Mouse (Mus musculus) ES-CJ7 (cell line): ENCODE data around the gene Ulk1.
A peak's percentile ranks its signal among the peaks of the same experiment; 100 is the strongest.
"Not testable (repeated sequence)": the region's sequence is repeated elsewhere in the genome, so short reads cannot be mapped to it uniquely, and the experiment has no call there.

ENCODE experiments used
- DNase-seq: peaks from one replicate; pipeline ENCODE4 v3.0.0; 2011; ENCODE audit warnings: low read depth, low spot score

Gene Ulk1

GRCm38 (mm10) chr5:110804012-110804743 is 5.7 kb downstream of the Ulk1 start:
- DNase-seq: peak; percentile 99

GRCm38 (mm10) chr5:110802809-110803208 is 7.1 kb downstream of the Ulk1 start:
- no peak for DNase-seq

DNA sequence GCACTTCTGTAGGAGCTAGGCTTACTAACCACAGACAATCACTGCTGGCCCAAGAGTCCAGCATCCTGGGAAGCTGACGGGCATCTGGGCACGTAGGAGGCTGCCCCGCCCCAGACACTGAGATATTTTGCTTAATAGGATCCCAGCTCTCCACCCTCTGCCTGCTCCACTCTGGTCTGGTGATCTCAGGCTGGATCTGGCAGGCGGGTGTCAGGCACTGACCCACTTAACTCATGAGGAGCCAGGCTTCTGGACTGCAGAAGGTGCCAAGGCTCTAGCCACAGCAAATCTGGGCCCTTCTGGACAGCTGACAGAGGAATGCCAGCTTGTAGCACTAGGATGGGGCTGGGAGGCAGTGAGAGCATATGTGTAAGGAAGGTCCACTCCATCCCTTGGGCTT is 7.7 kb downstream of the Ulk1 start:
- DNase-seq: no peak

GRCm38 (mm10) chr5:110801036-110801624 is 8.8 kb downstream of the Ulk1 start:
- DNase-seq: no peak

GRCm38 (mm10) chr5:110797696-110798095 is 12.2 kb downstream of the Ulk1 start:
- DNase-seq: no peak

DNA sequence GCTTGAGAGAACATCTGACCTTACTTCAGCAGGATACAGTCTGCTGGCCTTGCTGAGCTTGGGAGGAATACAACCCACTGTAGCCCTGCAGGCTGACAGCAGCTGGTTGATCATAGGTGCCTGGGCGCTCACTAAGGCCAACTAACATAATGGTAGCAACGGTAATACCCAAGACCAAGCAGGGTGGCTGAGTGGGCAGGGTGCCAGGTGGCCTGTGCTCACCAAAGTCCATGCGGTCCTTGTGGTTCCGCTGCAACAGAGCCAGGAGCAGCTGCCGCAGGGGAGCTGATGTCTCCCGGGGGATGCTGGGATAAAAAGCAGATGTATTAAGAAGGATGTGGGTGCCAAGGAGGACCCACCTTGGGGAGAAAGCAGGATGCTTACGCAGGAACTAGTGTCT is 15.5 kb downstream of the Ulk1 start:
- no peak for DNase-seq

DNA sequence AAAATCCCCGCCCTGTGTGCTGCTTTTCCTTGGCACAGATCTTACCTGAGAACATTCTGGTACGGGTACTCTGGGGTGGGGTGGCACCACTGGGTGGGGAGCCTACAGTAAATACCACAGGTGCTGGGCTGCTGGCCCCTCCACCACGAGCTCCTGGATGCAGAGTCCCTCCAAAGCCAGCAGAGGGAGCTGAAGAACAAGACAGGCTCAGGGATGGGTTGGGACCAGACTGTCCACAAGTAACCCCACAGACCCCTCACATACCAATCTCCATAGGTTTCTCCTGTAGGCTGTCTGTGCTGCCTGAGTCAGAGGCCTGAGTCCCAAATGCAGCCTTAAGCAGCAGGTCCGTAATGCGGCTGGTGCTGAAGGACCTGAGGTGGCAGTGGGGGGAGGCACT is 21.2 kb downstream of the Ulk1 start:
- peak; percentile 74 for DNase-seq

DNA sequence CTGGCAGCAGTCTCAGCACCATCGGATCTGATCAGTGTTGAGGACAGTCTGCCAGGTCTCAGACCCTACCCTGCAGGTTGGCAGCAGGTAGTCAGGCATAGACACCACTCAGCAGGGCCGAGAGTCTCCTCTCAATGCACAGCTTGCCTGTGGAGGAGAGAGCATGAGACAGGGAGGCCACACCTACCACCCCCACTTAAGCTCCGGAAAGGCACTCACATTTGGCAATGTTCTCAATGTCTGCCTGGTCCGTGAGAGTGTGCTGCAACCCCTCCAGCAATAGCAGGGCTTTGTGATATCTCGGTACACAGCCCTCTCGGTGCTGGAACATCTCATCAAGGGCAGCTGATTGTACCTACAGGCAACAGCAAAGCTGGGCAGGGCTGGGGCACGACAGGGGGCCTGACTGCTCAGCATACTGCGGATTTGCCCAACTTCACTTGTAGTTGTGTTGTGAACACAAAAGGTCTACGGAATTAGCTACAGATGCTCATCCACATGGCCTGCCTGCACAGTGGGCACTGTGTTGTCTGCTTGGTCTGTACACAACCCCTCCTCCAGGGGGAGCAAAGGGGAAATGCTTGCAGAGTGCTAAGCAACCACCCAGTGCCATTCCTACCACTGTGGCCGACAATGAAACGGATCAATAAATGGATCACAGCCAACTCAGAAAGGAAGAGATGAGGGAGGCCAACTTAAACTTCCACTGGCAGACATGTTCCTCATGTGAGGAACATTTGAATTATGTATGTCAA is 23.6 kb downstream of the Ulk1 start:
- DNase-seq: peak; percentile 62

- no peak for DNase-seq
These were observed 26.7 kb downstream of the Ulk1 start for GRCm38 (mm10) chr5:110783150-110783549.

DNA sequence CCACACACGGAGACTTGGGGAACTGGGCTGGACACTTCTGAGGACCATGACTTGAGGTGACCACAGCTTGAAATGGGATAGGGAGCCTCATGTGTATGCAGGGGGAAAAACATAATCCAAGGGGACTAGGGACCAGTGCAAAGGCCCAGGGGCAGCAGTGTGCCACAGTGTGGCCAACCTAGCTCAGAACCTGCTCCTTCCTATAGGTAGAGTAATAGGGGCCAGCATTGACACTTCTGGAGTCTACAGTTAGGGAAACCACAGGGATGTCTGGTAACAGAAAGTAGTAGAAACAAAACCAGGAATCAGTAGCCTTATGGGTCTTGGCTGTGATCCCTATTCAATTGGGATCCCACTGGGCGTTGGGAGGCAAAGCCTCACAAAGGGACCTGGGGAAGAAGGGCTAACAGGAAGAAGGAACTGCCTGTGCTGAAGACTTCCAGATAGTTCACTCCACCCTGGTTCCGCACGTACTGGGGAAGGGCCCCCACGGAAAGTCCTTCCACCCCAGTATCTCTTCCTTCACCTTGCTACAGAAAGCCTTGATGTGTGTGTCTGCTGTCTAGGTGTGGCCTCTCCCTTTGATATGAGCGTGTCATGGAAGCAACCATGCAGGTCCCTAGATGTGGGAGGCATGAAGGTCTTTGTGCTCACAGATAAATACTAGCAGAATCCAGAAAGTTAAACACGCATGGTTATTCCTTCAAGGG is 28.2 kb downstream of the Ulk1 start:
- no peak for DNase-seq

DNA sequence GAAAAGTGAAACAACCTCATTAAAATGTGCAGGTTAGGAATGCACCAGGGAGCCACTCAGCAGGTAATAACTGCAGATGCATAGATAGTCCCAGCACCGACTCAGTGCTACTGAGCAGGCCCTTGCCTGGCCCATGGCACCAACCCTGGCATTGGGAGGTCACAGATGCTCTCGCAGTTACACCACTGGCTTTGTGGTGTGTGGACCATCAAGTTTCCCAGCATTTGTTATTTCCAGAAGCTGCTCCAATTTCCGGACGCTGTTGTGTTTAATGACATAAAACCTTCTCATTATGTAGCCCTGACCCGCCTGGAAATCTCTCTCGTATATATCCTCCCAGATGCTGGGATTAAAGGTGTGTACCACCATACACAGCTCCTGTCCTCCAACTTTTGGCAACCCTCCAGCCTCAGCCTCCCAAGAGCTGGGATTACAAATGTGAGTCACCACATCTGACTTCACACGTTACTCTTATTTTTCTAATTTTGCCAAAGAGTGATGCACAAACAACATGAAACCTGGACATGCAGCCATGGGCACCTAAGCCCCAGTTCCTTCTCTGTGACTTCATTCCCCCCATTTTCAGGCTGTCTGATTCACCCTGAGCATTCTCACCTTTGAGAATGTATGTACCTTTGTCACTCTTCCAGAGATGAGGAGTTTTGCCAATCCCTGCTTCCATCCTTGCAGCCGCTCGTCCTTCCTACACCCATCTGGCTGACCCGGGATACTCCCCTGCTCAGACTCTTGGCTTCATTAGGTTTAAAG is 29.0 kb downstream of the Ulk1 start:
- DNase-seq: no peak

DNA sequence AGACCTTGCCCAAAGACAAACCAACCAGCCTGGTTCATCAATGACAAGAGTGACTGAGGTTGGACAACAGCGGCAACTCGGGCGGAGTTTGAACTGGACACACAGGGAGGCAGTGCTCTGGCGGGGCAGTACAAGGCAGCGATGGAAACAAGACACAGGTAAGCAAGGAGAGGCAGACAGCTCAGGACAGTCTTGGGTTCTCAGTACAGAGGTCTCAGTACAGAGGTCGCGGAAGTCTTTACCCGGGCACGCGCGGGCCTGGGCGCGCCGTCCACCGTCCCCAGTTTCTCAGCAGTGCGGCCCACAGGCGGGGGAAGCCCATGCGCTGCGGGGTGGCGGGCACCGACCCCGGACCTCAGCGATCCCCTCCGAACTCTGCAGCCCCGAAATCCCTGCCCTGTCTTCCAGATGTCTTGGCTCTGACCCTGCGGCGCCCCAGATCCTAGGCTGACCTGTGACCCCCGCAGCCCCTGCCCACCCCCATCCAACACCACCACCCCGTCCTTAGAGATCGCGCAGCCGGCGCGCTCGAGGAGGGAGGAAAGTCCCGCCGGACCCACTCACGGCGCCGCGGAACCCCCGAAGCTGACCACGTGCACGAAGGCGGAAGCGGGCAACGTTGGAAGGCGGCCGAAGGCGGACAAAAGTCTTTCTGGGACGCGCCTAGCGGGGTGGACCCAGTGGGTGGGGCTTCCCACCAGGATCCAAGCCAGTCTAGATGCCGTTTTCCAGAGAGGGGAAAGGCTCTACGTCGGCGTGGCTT is 29.7 kb downstream of the Ulk1 start, which contains the start of gene Pus1:
Pus1 (minus strand) TSS at position 662 of the 763 bp plus-strand sequence.
- DNase-seq: peak; percentile 85

DNA sequence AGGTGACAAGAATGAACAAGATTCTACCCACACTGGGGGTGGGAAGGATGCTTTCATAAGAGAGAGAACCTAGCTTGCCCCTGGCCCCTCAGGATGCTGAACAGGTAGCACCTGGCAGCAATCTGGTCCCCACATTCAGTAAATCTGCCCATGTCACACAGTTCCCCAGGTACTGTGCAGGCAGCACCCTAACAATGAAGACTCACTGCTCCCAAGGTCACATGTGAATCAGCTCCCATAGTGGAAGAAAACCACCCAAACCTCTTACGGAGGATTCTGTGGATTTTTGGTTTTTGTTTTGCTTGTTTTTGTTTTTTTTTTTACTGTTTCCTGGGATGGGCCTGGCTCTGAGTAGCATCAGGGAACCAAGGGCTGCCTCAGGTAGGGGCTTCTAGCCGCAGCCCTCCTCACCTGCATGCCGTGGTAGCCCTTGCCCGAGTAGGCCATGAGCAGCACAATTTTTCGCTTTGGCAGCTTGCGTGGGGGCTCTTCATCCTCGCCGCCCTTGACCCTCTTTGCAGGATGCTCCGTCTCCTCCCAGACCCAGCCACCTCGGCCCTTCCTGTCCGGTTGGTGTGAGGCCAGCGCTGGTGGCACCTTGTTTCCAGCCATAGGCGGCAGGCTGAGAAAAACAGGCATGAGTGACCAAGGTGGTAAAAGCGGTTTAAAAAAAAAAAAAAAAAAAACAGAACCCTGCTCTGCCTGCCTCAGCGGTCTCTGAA is 30.5 kb downstream of the Ulk1 start:
- DNase-seq: no peak

DNA sequence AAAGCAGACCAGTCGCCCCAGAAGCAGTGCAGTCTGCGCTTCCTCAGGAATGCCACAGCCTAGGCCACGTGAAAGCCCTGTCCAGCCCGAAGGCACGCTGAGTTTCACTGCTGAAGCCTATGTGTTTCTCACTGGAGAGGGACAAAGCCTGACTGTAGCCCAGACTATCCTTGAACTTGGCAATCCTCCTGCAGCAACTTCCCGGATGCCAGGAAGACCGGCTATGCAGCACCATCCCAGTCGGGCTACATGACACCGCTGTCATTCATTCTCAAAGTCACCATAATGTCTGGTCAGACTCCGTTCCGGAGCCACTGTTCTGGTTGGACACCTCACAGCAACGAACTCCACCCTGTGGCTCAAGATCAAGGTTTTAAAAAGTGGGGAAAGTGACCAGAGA is 31.6 kb downstream of the Ulk1 start:
- no peak for DNase-seq

GRCm38 (mm10) chr5:110776141-110776540 is 33.8 kb downstream of the Ulk1 start:
- DNase-seq: no peak

DNA sequence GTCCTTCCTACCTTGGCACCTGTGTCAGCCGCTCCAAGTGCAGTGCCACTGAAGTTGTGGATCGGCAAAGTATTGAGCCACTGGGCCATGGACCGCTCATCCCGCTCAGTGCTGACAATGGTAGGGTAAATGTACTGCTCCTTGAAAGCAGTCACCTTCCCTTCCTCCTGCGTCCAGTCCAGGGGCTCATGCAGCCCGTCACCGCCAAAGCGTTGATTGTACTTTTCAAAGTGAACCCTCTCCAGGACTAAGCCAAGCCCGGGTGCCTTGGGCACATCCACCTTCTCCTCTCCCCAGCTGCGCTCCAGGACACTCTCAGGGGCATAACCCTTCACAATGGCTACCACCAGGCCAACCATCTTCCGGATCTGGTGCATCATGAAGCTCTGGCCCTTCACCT is 35.4 kb downstream of the Ulk1 start:
- DNase-seq: no peak

- DNase-seq: not testable (repeated sequence)
These were observed 37.0 kb downstream of the Ulk1 start for GRCm38 (mm10) chr5:110772945-110773344.

- DNase-seq: peak; percentile 100
These were observed 39.3 kb downstream of the Ulk1 start, which contains the start of gene Ep400 for GRCm38 (mm10) chr5:110770448-110771158. Gene Ep400, minus strand, starts transcription at chr5:110770717.

GRCm38 (mm10) chr5:110770031-110770445 is 39.9 kb downstream of the Ulk1 start:
- DNase-seq: no peak
